Mouse (Mus musculus): ENCODE measurements around the gene Fads3. TPM values are rescaled to one million over a fixed set of nuclear protein-coding genes. Genes with fewer than 3 reads are reported as not detected.
A peak's percentile ranks its signal among the peaks of the same experiment; 100 is the strongest.

Fads3 gene
- polyA plus RNA-seq, 1 experiment from 2014 or later, result 2.4 TPM

GRCm38 (mm10) chr19:10034356-10034755 is 7.0 kb upstream of the Fads3 start:
- Histone ChIP-seq H3K27ac (no peak overlapping the region), H3K36me3 (ENCODE audit: inconsistent target) (peaks cover 92% of the 10 kb centered on the region), H3K79me2 (ENCODE audit: inconsistent target) (peaks cover 3% of the 10 kb centered on the region; the same call in 1 of the 2 replicates), H3K4me3 (ENCODE audit: inconsistent target) (no peak overlapping the region)
- 92% methylated on average over 5 of the region's 5 CpGs for WGBS (ENCODE audit: missing documents)

DNA sequence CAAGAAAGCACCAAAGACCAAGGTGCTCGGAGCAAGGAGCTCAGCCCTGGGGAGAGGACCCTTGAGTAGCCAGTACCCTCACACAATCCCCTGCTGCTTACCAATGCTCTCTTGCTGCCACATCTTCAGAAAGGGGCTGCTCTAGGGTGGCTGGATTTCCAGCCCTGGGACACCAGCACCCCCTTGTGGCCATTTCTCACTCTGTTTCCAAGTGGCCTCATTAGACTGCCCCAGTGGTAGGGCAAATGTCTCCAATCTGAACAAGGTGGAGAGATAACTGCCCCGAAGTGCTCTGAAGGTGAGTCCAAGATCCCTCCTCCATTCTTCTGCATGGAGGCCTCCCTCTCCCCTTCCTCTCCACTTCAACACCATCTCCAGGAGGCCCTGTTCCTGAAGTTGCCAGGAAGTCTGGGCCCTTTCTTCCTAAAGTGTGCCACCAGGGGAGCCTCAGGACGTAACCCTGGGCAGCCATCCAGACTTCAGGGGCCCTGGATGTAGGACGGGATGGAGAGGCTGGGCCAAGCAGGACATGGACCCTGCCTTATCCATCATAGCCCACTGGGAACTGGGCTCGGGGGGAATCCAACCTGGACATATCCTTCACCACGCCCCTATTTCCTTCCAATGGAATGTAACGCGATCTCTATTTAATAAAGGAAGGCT is 6.5 kb upstream of the Fads3 start:
- 79% methylated on average over 8 of the region's 8 CpGs for WGBS (ENCODE audit: missing documents)
- H3K79me2 ChIP-seq (ENCODE audit: inconsistent target), result no peaks in the 10 kb centered on the region; the same call in 1 of the 2 replicates

GRCm38 (mm10) chr19:10037534-10037933 is 3.8 kb upstream of the Fads3 start:
- Histone ChIP-seq H3K36me3 (ENCODE audit: inconsistent target) (peaks cover 60% of the 10 kb centered on the region), H3K79me2 (ENCODE audit: inconsistent target) (no peaks in the 10 kb centered on the region), H3K27ac (no peak overlapping the region), H3K4me3 (ENCODE audit: inconsistent target) (no peak overlapping the region)
- WGBS (ENCODE audit: missing documents), result 92% methylated on average over 2 of the region's 2 CpGs

More for the DNA sequence above, 6.5 kb upstream of the Fads3 start:
- H3K4me3 ChIP-seq (ENCODE audit: inconsistent target), result no peak overlapping the region
- H3K27ac ChIP-seq, result no peak overlapping the region
- H3K36me3 ChIP-seq (ENCODE audit: inconsistent target), result peaks cover 87% of the 10 kb centered on the region

- peaks cover 53% of the 10 kb centered on the region for H3K36me3 ChIP-seq (ENCODE audit: inconsistent target)
Measured at GRCm38 (mm10) chr19:10038364-10038763, 3.0 kb upstream of the Fads3 start.

GRCm38 (mm10) chr19:10038910-10039309 is 2.5 kb upstream of the Fads3 start:
- H3K4me3 ChIP-seq (ENCODE audit: inconsistent target), result no peak overlapping the region
- peaks cover 50% of the 10 kb centered on the region for H3K36me3 ChIP-seq (ENCODE audit: inconsistent target)
- no peaks in the 10 kb centered on the region for H3K79me2 ChIP-seq (ENCODE audit: inconsistent target)
- no peak overlapping the region for H3K27ac ChIP-seq
- WGBS (ENCODE audit: missing documents), result 76% methylated on average over 3 of the region's 3 CpGs

More at GRCm38 (mm10) chr19:10038364-10038763, 3.0 kb upstream of the Fads3 start:
- Histone ChIP-seq H3K79me2 (ENCODE audit: inconsistent target) (no peaks in the 10 kb centered on the region), H3K4me3 (ENCODE audit: inconsistent target) (no peak overlapping the region), H3K27ac (no peak overlapping the region)
- 97% methylated on average over 3 of the region's 3 CpGs for WGBS (ENCODE audit: missing documents)

DNA sequence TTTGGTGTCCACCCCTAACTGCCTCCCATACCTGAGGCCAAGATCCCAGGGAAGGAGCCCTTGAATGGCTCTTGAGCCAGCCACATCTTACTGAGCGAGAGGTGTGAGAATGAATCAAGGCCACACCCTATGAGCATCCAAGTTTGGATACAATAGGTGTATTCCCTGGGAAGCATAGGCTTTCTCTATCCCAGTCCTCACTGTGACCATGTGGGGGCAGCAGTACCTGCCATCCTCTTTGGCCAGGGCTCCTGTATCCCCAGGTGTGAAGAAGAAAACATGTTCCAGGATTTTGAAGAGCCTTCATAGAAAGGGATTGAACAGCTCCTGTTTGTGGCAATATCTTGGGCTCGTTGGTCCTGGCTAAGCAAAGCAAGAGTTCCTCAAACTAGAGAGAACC is 1.8 kb upstream of the Fads3 start:
- H3K27ac ChIP-seq, result no peak overlapping the region
- no peak overlapping the region for H3K4me3 ChIP-seq (ENCODE audit: inconsistent target)
- H3K79me2 ChIP-seq (ENCODE audit: inconsistent target), result no peaks in the 10 kb centered on the region
- 73% methylated on average over 2 of the region's 2 CpGs for WGBS (ENCODE audit: missing documents)
- peaks cover 43% of the 10 kb centered on the region for H3K36me3 ChIP-seq (ENCODE audit: inconsistent target)

DNA sequence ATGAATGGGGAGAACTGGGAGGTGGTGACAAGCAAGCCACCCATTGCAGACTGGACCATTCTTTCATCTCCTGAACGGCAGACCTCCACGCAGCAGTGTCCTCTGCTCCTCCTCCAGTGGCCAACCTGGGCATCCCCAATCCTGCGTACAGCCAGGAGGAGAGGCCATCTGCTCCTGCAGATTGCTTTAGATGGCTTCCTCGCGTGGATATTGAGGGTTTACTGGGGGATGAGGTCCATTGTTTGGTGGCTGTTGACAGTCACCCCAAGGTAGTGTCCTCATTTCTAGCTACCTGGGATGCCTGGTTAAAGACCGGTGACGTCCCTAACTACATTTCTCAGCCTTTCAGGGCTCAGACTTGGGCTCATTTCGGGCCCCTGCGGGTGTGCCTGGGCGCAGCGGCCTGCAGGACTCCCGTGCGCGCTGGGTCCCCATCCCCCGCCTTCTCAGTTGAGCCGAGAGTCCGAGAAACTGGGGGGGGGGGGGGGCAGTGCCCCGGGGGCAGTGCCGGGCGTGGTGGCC is 442 bp upstream of the Fads3 start:
- 37% methylated on average over 20 of the region's 20 CpGs for WGBS (ENCODE audit: missing documents)

DNA sequence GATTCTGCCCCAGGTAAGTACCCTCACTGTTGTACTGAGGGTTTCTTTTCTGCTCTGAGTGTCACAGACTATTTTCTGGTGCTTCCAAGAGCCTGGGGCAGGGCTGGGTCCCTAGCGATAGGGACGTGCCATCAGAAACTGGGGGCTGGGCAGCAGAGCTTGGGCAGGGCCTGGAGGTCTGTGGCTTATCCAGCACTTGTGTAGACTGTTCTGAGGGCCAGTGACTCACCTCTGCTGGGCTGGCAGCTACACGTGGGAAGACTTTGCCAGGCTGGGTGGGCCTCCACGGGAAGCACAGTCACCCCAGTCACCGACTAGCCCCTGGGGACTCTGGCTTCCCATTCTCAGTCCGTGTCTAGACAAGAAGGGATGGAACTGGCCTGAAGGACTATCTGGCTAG is 863 bp downstream of the Fads3 start:
- H3K79me2 ChIP-seq (ENCODE audit: inconsistent target), result no peaks in the 10 kb centered on the region
- WGBS (ENCODE audit: missing documents), result 59% methylated on average over 6 of the region's 6 CpGs
- H3K4me3 ChIP-seq (ENCODE audit: inconsistent target), result peak overlapping the region; percentile 20; the same call in 1 of the 2 replicates
- H3K27ac ChIP-seq, result no peak overlapping the region
- H3K36me3 ChIP-seq (ENCODE audit: inconsistent target), result peaks cover 17% of the 10 kb centered on the region

More for the DNA sequence above, 442 bp upstream of the Fads3 start:
- H3K4me3 ChIP-seq (ENCODE audit: inconsistent target), result no peak overlapping the region
- H3K79me2 ChIP-seq (ENCODE audit: inconsistent target), result no peaks in the 10 kb centered on the region
- no peak overlapping the region for H3K27ac ChIP-seq
- peaks cover 30% of the 10 kb centered on the region for H3K36me3 ChIP-seq (ENCODE audit: inconsistent target)

DNA sequence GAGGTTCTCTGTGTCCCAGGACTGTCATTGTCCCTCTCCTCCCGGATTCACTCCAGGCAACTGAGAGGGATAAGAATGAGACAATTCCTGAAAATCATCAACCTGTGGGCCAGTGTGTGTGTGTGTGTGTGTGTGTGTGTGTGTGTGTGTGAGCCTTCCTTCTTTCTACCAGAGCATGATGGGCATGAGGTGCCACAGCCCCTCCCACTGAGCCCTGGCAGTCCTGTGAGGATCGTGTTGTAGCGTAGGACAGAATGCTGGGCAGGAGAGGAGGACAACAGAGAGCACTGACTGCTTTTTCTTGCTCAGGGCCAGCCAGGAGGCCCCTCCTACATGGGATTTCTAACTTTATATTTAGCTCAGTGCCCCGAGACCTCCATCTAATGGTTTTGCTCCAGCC is 1.4 kb downstream of the Fads3 start:
- peaks cover 13% of the 10 kb centered on the region for H3K36me3 ChIP-seq (ENCODE audit: inconsistent target)
- no peak overlapping the region for H3K27ac ChIP-seq
- no peaks in the 10 kb centered on the region for H3K79me2 ChIP-seq (ENCODE audit: inconsistent target)
- WGBS (ENCODE audit: missing documents), result 87% methylated on average over 4 of the region's 4 CpGs
- no peak overlapping the region for H3K4me3 ChIP-seq (ENCODE audit: inconsistent target)

DNA sequence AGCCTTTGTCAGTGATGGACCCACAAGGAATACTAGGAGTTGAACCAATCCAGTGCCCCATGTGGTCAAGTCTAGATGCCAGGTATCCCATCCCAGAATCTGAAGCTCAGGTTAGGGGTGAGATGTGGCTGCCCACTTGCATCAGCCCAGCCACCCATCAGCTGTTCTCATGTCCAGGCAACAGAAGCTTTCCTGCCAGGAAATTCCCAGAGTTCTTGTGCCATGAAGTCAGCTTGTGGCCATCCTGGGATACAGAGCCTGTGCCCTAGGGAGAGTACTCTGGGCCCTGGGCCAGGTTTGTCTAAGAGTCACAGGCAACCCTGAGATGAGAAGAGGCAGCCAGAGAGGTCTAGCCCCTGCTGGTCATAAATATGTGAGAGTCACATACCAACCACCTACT is 2.3 kb downstream of the Fads3 start:
- no peaks in the 10 kb centered on the region for H3K79me2 ChIP-seq (ENCODE audit: inconsistent target)
- H3K36me3 ChIP-seq (ENCODE audit: inconsistent target), result 0 out of 2 replicates have a peak, but pooled peaks cover 5% of the 10 kb centered on the region
- no peak overlapping the region for H3K4me3 ChIP-seq (ENCODE audit: inconsistent target)

DNA sequence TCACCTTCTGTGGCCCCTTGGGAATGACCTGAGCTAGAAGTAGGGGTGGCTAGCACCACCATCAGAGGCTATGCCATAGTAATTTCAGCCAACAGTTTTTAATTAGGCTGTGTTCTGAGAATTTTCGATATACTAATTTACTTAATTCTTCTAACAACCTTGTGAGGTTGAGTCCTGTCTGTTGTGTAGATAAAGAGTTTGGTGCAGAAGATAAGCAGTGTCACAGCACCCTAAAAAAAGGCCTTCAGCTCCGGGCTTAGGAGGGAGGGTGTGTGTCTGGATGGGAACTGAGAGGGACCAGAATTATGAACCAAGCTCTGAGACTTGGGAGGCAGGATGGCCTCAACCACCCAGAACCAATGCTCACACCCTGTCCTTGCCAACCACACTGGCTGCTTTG is 4.3 kb downstream of the Fads3 start:
- H3K36me3 ChIP-seq (ENCODE audit: inconsistent target), result no peaks in the 10 kb centered on the region
- no peak overlapping the region for H3K4me3 ChIP-seq (ENCODE audit: inconsistent target)
- H3K79me2 ChIP-seq (ENCODE audit: inconsistent target), result no peaks in the 10 kb centered on the region
- WGBS (ENCODE audit: missing documents), result 90% methylated on average over 2 of the region's 2 CpGs
- H3K27ac ChIP-seq, result no peak overlapping the region

More for the DNA sequence above, 2.3 kb downstream of the Fads3 start:
- no peak overlapping the region for H3K27ac ChIP-seq

GRCm38 (mm10) chr19:10046346-10046745 is 5.0 kb downstream of the Fads3 start:
- Histone ChIP-seq H3K79me2 (ENCODE audit: inconsistent target) (no peaks in the 10 kb centered on the region), H3K36me3 (ENCODE audit: inconsistent target) (no peaks in the 10 kb centered on the region), H3K4me3 (ENCODE audit: inconsistent target) (no peak overlapping the region), H3K27ac (no peak overlapping the region)
- WGBS (ENCODE audit: missing documents), result 55% methylated on average over 3 of the region's 4 CpGs

GRCm38 (mm10) chr19:10046983-10047382 is 5.6 kb downstream of the Fads3 start:
- Histone ChIP-seq H3K27ac (no peak overlapping the region), H3K36me3 (ENCODE audit: inconsistent target) (no peaks in the 10 kb centered on the region), H3K79me2 (ENCODE audit: inconsistent target) (no peaks in the 10 kb centered on the region), H3K4me3 (ENCODE audit: inconsistent target) (no peak overlapping the region)
- 10% methylated on average over 3 of the region's 3 CpGs for WGBS (ENCODE audit: missing documents)

DNA sequence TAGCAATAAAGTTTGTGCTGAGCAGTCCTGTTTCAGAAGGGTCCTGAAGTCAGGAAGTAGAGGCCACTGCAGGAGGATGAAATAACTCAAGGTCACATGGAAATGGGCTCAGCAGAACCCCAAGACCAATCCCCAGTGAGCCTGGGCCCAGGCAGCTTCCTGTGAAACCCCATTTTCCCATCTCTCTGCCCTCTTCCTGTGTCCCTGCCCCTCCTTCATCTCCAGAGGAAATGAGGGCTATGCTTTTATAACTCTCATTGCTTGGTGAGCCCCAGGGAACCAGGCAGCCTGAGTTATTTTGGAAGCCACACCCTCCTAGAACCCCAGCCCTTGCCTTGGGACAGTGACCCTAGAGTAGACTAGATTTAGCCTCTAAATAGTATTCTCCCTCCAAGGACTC is 8.2 kb downstream of the Fads3 start:
- H3K27ac ChIP-seq, result no peak overlapping the region
- H3K79me2 ChIP-seq (ENCODE audit: inconsistent target), result no peaks in the 10 kb centered on the region
- no peaks in the 10 kb centered on the region; the same call in 1 of the 2 replicates for H3K36me3 ChIP-seq (ENCODE audit: inconsistent target)
- no peak overlapping the region for H3K4me3 ChIP-seq (ENCODE audit: inconsistent target)

DNA sequence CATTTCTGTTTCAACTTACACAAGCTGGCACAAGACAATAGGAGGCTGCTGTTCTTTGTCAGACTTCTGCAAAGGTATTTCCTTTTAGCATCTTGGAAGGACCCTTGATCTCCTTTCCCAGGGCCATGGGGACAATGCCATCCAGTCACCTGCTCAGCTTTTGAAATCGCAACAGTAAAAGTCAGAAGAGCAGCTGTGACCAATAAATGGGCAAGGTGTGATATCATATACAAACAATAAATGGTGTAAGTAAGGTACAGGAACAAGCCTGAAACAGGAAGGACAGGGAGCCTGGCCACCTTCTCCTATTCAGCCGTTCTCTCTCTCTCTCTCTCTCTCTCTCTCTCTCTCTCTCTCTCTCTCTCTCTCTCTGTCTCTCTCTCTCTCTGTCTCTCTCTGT is 9.1 kb downstream of the Fads3 start:
- Histone ChIP-seq H3K79me2 (ENCODE audit: inconsistent target) (no peaks in the 10 kb centered on the region), H3K36me3 (ENCODE audit: inconsistent target) (no peaks in the 10 kb centered on the region; the same call in 1 of the 2 replicates), H3K4me3 (ENCODE audit: inconsistent target) (no peak overlapping the region), H3K27ac (no peak overlapping the region)
- no CpG with 5 or more reads among the region's 2 CpGs for WGBS (ENCODE audit: missing documents)

All from macrophage (primary cell).